Mouse (Mus musculus) lung, embryonic 16.5 days (tissue): ENCODE data around the gene B020011L13Rik. TPM values are rescaled to one million over a fixed set of nuclear protein-coding genes. Genes with fewer than 3 reads are reported as not detected.
"Not testable (repeated sequence)": the region's sequence is repeated elsewhere in the genome, so short reads cannot be mapped to it uniquely, and the experiment has no call there.

ENCODE experiments used
- ATAC-seq: fragments of 200-750 bp; cut with Nextera tagmentation; 2 replicates; pipeline ENCODE4 v1.8.0; 2017; ENCODE audit warnings: low read depth, mild to moderate bottlenecking, moderate library complexity
- H3K27ac ChIP-seq: fragments of 300-500 bp; sonication (generic); 2 replicates; pipeline ENCODE4 v1.5.1; 2014; ENCODE audit warnings: mild to moderate bottlenecking, control low read depth, low read length
- H3K27me3 ChIP-seq: fragments of 300-500 bp; sonication (generic); 2 replicates; pipeline ENCODE4 v1.6.1; 2014; ENCODE audit warnings: low read depth, low read length, mixed read lengths; ENCODE audit not compliant: control insufficient read depth, insufficient read depth
- H3K36me3 ChIP-seq: fragments of 300-500 bp; sonication (generic); 2 replicates; pipeline ENCODE4 v1.6.1; 2014; ENCODE audit warnings: low read length; ENCODE audit not compliant: control insufficient read depth, insufficient read depth
- H3K4me1 ChIP-seq: fragments of 300-500 bp; sonication (generic); replicated peaks from 2 replicates; pipeline ENCODE4 v1.6.1; 2014; ENCODE audit warnings: low read length, mixed read lengths; ENCODE audit not compliant: control insufficient read depth, insufficient read depth
- H3K4me2 ChIP-seq: fragments of 300-500 bp; sonication (generic); 2 replicates; pipeline ENCODE4 v1.6.1; 2014; ENCODE audit warnings: low read depth, low read length, control low read depth
- H3K4me3 ChIP-seq: fragments of 300-500 bp; sonication (generic); 2 replicates; pipeline ENCODE4 v1.5.1; 2014; ENCODE audit warnings: mild to moderate bottlenecking, low read length, control low read depth
- H3K9ac ChIP-seq: fragments of 300-500 bp; sonication (generic); 2 replicates; pipeline ENCODE4 v1.6.1; 2014; ENCODE audit warnings: low read length, control low read depth
- H3K9me3 ChIP-seq: fragments of 300-500 bp; sonication (generic); 2 replicates; pipeline ENCODE4 v1.6.1; 2016; ENCODE audit warnings: low read length; ENCODE audit not compliant: control insufficient read depth
- WGBS: fragments of 180-500 bp; shearing (Covaris S2); extraction: QIAGEN DNeasy Blood & Tissue Kit; methylation state at CpG from one replicate; pipeline ENCODE4 v1.1.7; 2014; 5-methylcytosine and 5-hydroxymethylcytosine counted together
- polyA plus RNA-seq: library from polyadenylated mRNA; unstranded; fragments of >200 nt; fragmentation: Nextera tagmentation; extraction: Ambion mirVana; gene quantifications from 2 replicates; pipeline ENCODE4 v1.2.1, GENCODE M21; 2015

Gene B020011L13Rik
- polyA plus RNA-seq, result not detected in 2 replicates

GRCm38 (mm10) chr1:117780833-117781232 is at the start of gene B020011L13Rik:
Gene B020011L13Rik, plus strand, starts transcription at chr1:117781133.
- ATAC-seq, H3K4me3 ChIP-seq, H3K27me3 ChIP-seq, H3K9ac ChIP-seq, H3K27ac ChIP-seq, H3K4me1 ChIP-seq, H3K4me2 ChIP-seq, H3K9me3 ChIP-seq, H3K36me3 ChIP-seq: not testable (repeated sequence)
- 46% methylated on average over 3 of the region's 3 CpGs for WGBS

GRCm38 (mm10) chr1:117816271-117816670 is 35.3 kb downstream of the B020011L13Rik start:
- not testable (repeated sequence) for ATAC-seq

DNA sequence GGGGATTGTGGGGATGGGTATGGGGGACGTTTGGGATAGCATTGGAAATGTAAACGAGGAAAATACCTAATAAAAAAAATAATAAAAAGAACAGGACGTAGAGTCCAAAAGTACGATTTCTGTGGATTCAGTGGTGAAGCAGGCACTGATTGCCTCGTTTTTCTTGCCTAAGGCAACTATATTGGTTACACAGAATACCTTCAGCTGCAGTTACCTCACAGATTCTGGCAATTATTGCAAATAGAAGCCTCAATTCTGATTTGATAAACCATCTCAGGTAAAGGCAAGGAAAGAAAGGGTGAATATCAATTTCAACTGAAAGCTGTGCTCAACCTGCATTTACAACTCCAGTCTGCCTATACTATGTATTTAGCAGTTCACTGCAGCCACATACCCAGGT is 48.8 kb downstream of the B020011L13Rik start, which contains the start of gene Gm28360:
Gene Gm28360, plus strand, starts transcription at position 301 of the 400 bp plus-strand sequence.
- H3K4me2 ChIP-seq, ATAC-seq, H3K36me3 ChIP-seq, H3K4me3 ChIP-seq, H3K27me3 ChIP-seq, H3K9me3 ChIP-seq, H3K4me1 ChIP-seq, H3K9ac ChIP-seq, H3K27ac ChIP-seq: not testable (repeated sequence)
- 50% methylated on average over 5 of the region's 5 CpGs for WGBS

More at GRCm38 (mm10) chr1:117816271-117816670, 35.3 kb downstream of the B020011L13Rik start:
- H3K9me3 ChIP-seq, H3K27ac ChIP-seq, H3K9ac ChIP-seq, H3K4me3 ChIP-seq, H3K4me1 ChIP-seq, H3K4me2 ChIP-seq, H3K27me3 ChIP-seq, H3K36me3 ChIP-seq: not testable (repeated sequence)

GRCm38 (mm10) chr1:117851718-117852117 is 70.8 kb downstream of the B020011L13Rik start:
- H3K27me3 ChIP-seq, H3K4me1 ChIP-seq, ATAC-seq, H3K4me3 ChIP-seq, H3K27ac ChIP-seq, H3K4me2 ChIP-seq, H3K9me3 ChIP-seq, H3K9ac ChIP-seq, H3K36me3 ChIP-seq: not testable (repeated sequence)
- WGBS, result 75% methylated on average over 3 of the region's 3 CpGs

Other genes starting within 250 kb of the B020011L13Rik start
- gene Gm28363, start 84.0 kb upstream of the B020011L13Rik start, polyA plus RNA-seq, result not detected in 2 replicates
- gene Gm28360, start 48.9 kb downstream of the B020011L13Rik start, polyA plus RNA-seq, result not detected in 2 replicates
- gene Gm28168, start 146.9 kb downstream of the B020011L13Rik start, polyA plus RNA-seq, result not detected in 2 replicates
- gene Gm7145, start 184.8 kb downstream of the B020011L13Rik start, polyA plus RNA-seq, result not detected in 2 replicates